Mouse (Mus musculus) CD8-positive naive resting alpha-beta T cell, adult 2 months (primary cell): ENCODE results near the gene Sirt7.

ENCODE experiments used
- DNase-seq, 2 experiments: peaks; one replicate each; pipeline ENCODE4 v3.0.0; 2022; ENCODE audit warnings: low read depth in 2 of 2, low spot score in 2 of 2

Sirt7 gene

DNA sequence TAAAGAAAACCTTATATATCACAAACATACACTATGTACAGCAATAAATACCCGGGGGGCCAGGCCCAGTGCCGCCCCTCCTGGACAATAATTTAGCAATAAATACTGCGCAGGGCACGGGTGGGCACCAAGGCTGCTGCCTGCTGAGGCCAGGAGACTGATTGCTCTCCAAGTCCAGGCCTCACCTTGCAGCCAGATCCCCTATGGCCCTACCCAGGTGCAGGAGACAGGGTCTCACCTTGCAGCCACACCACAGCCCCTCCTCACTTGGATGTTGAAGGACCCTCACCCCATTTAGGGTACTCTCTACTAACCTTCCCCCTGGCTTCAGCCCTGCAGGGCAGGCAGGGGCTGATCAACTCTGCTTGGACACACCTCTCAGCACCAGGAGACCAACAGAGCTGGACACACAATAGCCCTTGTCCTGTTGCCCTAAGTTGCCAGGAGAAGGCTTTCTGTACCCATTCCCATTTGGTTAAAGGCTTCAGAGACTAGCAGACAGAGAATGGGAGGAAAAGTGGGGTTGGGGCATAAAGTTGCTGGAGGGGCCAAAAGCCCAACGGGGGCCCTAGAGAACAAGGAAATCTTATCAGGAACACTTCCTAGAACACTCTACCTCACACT lies at the start of gene Sirt7:
TSS of gene Sirt7 (minus strand) at position 89 of the 624 bp plus-strand sequence.
- no peak for DNase-seq

- no peak for DNase-seq
These were observed 48.6 kb upstream of the Sirt7 start for GRCm38 (mm10) chr11:120673594-120674122.

GRCm38 (mm10) chr11:120672687-120673593 lies 47.9 kb upstream of the Sirt7 start, which contains the start of gene Aspscr1:
Gene Aspscr1, plus strand, starts transcription at chr11:120672973.
- peak; percentile 87 to 93 for DNase-seq

DNA sequence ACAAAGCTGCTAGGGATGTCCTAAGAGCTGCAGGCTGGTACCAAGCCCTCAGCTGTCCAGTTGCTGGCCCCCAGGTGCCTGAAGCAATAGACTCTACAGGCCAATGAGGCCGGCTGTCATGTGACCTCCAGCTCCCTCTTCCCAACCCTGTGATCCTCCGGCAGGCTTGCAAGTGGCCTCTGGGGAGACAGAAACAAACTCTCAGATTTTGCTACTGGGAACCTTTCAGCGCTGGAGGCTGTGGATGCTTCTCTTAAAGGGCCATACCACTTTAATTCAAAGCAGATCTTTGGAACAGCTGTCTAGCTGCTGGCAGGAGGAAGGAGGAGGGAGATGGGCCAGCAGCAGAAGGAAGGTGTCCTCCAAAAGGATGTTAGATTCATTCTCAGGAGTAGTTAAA lies 41.6 kb upstream of the Sirt7 start:
- DNase-seq: no peak

DNA sequence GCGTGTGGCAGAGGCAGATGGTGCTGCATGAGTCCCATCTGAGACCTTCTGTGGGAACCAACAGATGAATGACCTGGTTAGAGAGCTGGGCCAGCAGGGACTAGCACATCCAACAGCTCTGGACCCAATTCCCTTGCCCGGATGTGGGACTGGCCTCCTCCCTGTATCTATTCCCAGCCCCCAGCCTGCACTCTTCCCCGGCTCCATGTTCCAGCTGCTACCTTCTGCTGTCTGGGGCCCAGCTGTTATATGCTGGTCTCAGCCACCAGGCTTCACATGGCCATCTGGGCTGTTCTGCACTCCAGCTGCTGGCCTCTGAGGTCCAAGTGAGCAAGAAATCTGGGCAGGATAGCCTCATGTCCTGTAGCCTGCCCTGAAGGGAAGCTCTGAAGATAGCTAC lies 40.4 kb upstream of the Sirt7 start:
- no peak for DNase-seq

DNA sequence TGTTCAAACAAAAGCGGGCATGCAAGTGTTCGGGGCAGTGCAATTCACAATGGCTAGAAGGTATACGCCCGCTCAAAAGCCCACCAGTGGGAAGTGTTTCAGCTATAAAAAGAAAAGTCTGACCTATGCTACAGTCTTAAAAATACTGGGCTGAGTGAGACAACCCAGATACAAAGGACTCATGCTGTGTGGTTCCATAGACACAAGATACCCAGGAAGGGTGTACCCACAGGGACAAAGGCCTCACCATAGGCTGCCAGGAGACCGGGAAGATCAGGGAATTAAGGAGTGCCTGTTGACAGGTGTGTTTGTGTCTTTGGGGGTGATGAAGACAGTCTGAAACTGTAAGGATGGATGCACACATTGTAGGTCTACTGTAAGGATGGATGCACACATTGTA lies 38.7 kb upstream of the Sirt7 start:
- DNase-seq: no peak

GRCm38 (mm10) chr11:120662759-120663158 lies 37.7 kb upstream of the Sirt7 start:
- no peak for DNase-seq

DNA sequence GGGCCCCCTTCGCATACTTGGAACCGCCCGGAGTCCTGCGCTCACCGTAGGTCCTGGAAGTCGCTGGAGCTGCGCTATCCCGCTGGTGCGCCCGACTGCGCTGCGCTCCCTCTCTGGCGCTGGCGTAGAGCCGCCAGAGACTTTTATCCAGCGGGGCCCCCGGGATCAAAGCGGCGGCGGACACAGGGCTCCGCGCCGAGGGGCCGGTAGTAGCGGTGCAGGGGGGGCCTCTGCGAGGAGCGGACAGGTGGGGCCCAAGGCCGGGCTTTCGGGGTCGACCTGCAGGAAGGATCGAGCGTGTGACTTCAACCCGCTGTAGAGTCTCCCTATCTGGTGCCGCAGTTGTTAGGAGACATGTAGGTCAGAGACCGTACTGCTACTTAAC lies 36.0 kb upstream of the Sirt7 start, which contains the start of gene Notum:
TSS of gene Notum (minus strand) at position 100 of the 385 bp plus-strand sequence.
- DNase-seq: no peak

- DNase-seq: no peak
These were observed 35.4 kb upstream of the Sirt7 start for GRCm38 (mm10) chr11:120660301-120661075.

DNA sequence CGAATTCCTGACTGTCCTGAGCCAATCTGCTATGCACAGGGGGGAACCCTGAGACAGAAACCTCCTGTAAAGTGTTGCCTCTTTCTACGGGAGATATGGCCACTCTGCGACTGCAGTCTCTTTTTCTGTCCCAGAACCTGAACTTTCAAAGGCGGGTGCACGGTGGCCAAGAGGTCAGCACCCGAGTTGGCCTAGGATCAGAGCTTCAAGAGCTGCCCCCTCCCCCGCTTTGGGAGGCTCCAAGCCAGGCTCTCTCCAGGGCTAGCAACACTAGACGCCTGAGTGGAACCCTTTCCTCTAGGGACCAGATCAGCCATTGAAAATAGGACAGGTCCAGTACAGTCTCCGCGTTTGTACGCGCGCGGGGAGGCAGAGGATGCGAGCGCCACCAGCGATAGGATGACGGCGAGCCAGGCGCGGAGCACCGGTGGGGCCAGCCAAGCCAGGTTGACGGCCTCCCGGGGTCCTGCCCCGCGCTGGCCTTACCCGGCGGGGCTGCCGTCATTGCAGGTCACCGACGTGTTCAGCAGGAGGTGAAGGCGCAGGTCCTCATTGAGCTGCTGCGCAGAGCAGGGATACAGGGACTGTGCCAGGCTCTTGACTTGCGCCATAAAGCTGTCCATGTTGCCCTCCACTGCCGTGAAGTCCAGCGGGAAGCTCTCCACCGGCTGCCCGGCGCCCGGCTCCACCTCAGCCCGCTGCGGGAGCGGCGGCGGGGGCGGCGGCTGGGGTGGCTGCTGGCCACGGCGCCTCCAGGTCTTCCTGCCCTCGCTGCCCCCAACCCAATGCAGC lies 34.7 kb upstream of the Sirt7 start:
- no peak for DNase-seq

GRCm38 (mm10) chr11:120658876-120659410 lies 33.9 kb upstream of the Sirt7 start:
- peak; percentile 68 to 75 for DNase-seq

GRCm38 (mm10) chr11:120657301-120657700 lies 32.3 kb upstream of the Sirt7 start:
- DNase-seq: no peak

GRCm38 (mm10) chr11:120654741-120655140 lies 29.7 kb upstream of the Sirt7 start:
- no peak for DNase-seq

- DNase-seq: no peak
These were observed 26.8 kb upstream of the Sirt7 start for GRCm38 (mm10) chr11:120651872-120652271.

DNA sequence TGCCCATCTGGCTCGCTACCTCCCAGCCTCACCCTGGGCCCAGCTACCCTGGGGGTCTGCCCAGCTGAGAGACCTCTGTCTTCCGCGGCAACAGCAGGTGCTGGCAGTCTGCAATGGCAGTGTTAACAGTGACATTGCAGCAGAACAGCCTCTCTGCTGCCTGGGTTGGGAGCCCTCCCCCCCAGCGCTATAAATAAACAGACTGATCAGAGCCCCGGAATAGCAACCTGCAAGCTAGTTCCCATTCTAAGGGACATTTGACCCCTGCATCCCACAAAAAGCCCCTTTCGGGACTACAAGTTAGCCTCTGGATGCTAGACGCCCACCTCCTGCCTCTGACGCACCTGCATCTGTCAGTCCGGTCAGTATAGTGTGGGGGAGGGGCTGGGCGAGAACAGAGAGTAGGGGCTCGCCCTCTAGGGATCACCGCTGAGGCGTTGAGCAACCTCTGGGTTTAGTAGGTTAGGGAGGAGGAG lies 23.0 kb upstream of the Sirt7 start, which contains the start of gene Myadml2:
TSS of gene Myadml2 (minus strand) at position 158 of the 476 bp plus-strand sequence.
- no peak for DNase-seq

GRCm38 (mm10) chr11:120647047-120647830 lies 22.2 kb upstream of the Sirt7 start:
- no peak for DNase-seq

GRCm38 (mm10) chr11:120643601-120643987 lies 18.6 kb upstream of the Sirt7 start, which contains the start of gene Pycr1:
Gene Pycr1, minus strand, starts transcription at chr11:120643769.
- peak; percentile 82 to 87 for DNase-seq

GRCm38 (mm10) chr11:120642939-120643600 lies 18.0 kb upstream of the Sirt7 start:
- no peak for DNase-seq
